Mouse (Mus musculus) urinary bladder, postnatal 4 days (tissue): ENCODE results near the gene Proser1.

ENCODE experiments used
- DNase-seq, 2 experiments: peaks; one replicate each; pipeline ENCODE4 v3.0.0; 2021 to 2022; ENCODE audit warnings: low spot score in 2 of 2

Gene Proser1

GRCm38 (mm10) chr3:53463046-53463764, at the start of gene Proser1, which contains the start of gene Nhlrc3:
Proser1 (plus strand) TSS chr3:53463666.
Nhlrc3 (minus strand) TSS chr3:53463332.
- peak; percentile 94 for DNase-seq

GRCm38 (mm10) chr3:53413959-53414358, 49.5 kb upstream of the Proser1 start:
- peak in 1 of 2 experiments; percentile 47 for DNase-seq

GRCm38 (mm10) chr3:53416036-53416506, 47.4 kb upstream of the Proser1 start:
- DNase-seq: peak in 1 of 2 experiments; percentile 34

GRCm38 (mm10) chr3:53417701-53418100, 45.8 kb upstream of the Proser1 start:
- peak in 1 of 2 experiments; percentile 19 for DNase-seq

- peak in 1 of 2 experiments; percentile 54 for DNase-seq
These were observed 41.8 kb upstream of the Proser1 start for GRCm38 (mm10) chr3:53421656-53422055.

GRCm38 (mm10) chr3:53422691-53423090, 40.8 kb upstream of the Proser1 start:
- peak in 1 of 2 experiments; percentile 17 for DNase-seq

- no peak for DNase-seq
These were observed 39.9 kb upstream of the Proser1 start for GRCm38 (mm10) chr3:53423576-53423975.

GRCm38 (mm10) chr3:53434610-53435009, 28.9 kb upstream of the Proser1 start:
- DNase-seq: no peak

GRCm38 (mm10) chr3:53436550-53436949, 26.9 kb upstream of the Proser1 start:
- DNase-seq: peak in 1 of 2 experiments; percentile 6

GRCm38 (mm10) chr3:53445540-53445939, 17.9 kb upstream of the Proser1 start:
- DNase-seq: peak in 1 of 2 experiments; percentile 17

GRCm38 (mm10) chr3:53446801-53447200, 16.7 kb upstream of the Proser1 start:
- DNase-seq: peak in 1 of 2 experiments; percentile 50

GRCm38 (mm10) chr3:53448208-53448607, 15.3 kb upstream of the Proser1 start:
- peak in 1 of 2 experiments; percentile 46 for DNase-seq

GRCm38 (mm10) chr3:53450666-53451065, 12.8 kb upstream of the Proser1 start:
- peak in 1 of 2 experiments; percentile 50 for DNase-seq

GRCm38 (mm10) chr3:53452351-53452750, 11.1 kb upstream of the Proser1 start:
- peak; percentile 44 to 58 for DNase-seq

- DNase-seq: peak in 1 of 2 experiments; percentile 8
These were observed 10.1 kb upstream of the Proser1 start for GRCm38 (mm10) chr3:53453346-53453745.

GRCm38 (mm10) chr3:53454005-53454404, 9.5 kb upstream of the Proser1 start:
- DNase-seq: no peak

- DNase-seq: no peak
These were observed 8.9 kb upstream of the Proser1 start for GRCm38 (mm10) chr3:53454561-53454960.

GRCm38 (mm10) chr3:53454984-53455383, 8.5 kb upstream of the Proser1 start:
- no peak for DNase-seq

- DNase-seq: no peak
These were observed 5.7 kb upstream of the Proser1 start for GRCm38 (mm10) chr3:53457750-53458149.

- no peak for DNase-seq
These were observed 3.4 kb upstream of the Proser1 start for GRCm38 (mm10) chr3:53460106-53460505.

- no peak for DNase-seq
These were observed 793 bp upstream of the Proser1 start for GRCm38 (mm10) chr3:53462701-53463045.

- no peak for DNase-seq
These were observed 274 bp downstream of the Proser1 start for GRCm38 (mm10) chr3:53463765-53464114.

- no peak for DNase-seq
These were observed 756 bp downstream of the Proser1 start for GRCm38 (mm10) chr3:53464146-53464698.
